Mouse (Mus musculus) MEL (cell line): ENCODE measurements around the gene Xpo4. TPM values are rescaled to one million over a fixed set of nuclear protein-coding genes. Genes with fewer than 3 reads are reported as not detected.

ENCODE experiments used
- DNase-seq: peaks from one replicate; pipeline ENCODE4 v3.0.0; 2011; ENCODE audit warnings: low read depth, low spot score
- H3K27ac ChIP-seq: 2 replicates; pipeline ENCODE4 v1.5.1; 2012; ENCODE audit warnings: low read depth, mild to moderate bottlenecking, control low read depth, low read length, moderate library complexity; ENCODE audit not compliant: control insufficient read depth
- H3K27me3 ChIP-seq, 2 experiments: fragments of 150-350 bp in 1 of 2; sonication (generic) in 1 of 2; 2 replicates each; pipeline ENCODE4 v1.6.1; 2012; ENCODE audit warnings: low read length in 2 of 2, mild to moderate bottlenecking in 2 of 2, improper control_type of control experiment in 1 of 2, moderate library complexity in 1 of 2; ENCODE audit not compliant: insufficient read depth in 2 of 2, control insufficient read depth in 1 of 2
- H3K36me3 ChIP-seq, 2 experiments: 2 replicates each; pipeline ENCODE4 v1.6.1; 2012 to 2014; ENCODE audit warnings: low read length in 2 of 2, improper control_type of control experiment in 1 of 2, inconsistent platforms in 1 of 2, mild to moderate bottlenecking in 1 of 2; ENCODE audit not compliant: insufficient read depth in 2 of 2, control insufficient read depth in 1 of 2
- H3K4me1 ChIP-seq, 2 experiments: fragments of 150-350 bp in 1 of 2; sonication (generic) in 1 of 2; 2 replicates each; pipeline ENCODE4 v1.6.1; 2012; ENCODE audit warnings: low read length in 2 of 2, improper control_type of control experiment in 1 of 2, mild to moderate bottlenecking in 1 of 2; ENCODE audit not compliant: insufficient read depth in 2 of 2, control insufficient read depth in 1 of 2
- H3K4me3 ChIP-seq, 2 experiments: fragments of 150-350 bp in 1 of 2; sonication (generic) in 1 of 2; 2 replicates each; pipeline ENCODE4 v1.5.1; 2012; ENCODE audit warnings: low read depth in 2 of 2, low read length in 2 of 2, mild to moderate bottlenecking in 2 of 2, moderate library complexity in 2 of 2, control low read depth in 1 of 2, improper control_type of control experiment in 1 of 2; ENCODE audit not compliant: control insufficient read depth in 1 of 2, insufficient read depth in 1 of 2
- H3K79me2 ChIP-seq: 2 replicates; pipeline ENCODE4 v1.6.1; 2012; ENCODE audit warnings: mild to moderate bottlenecking, low read length, moderate library complexity; ENCODE audit not compliant: control insufficient read depth, poor library complexity, insufficient read depth
- H3K9ac ChIP-seq: 2 replicates; pipeline ENCODE4 v1.6.1; 2012; ENCODE audit warnings: low read depth, mild to moderate bottlenecking, control low read depth, low read length, moderate library complexity; ENCODE audit not compliant: control insufficient read depth, poor library complexity, severe bottlenecking
- H3K9me3 ChIP-seq: fragments of 150-350 bp; sonication (generic); replicated peaks from 2 replicates; pipeline ENCODE4 v1.6.1; 2012; ENCODE audit warnings: mild to moderate bottlenecking, low read length, improper control_type of control experiment, moderate library complexity; ENCODE audit not compliant: insufficient read depth
- CHD1 ChIP-seq: IDR thresholded peaks from 2 replicates; pipeline ENCODE4 v1.6.1; 2012; ENCODE audit warnings: low read depth, mild to moderate bottlenecking, inconsistent platforms, low read length, improper control_type of control experiment
- ETS1 ChIP-seq: IDR thresholded peaks from 2 replicates; pipeline ENCODE4 v1.6.1; 2012; ENCODE audit warnings: low read depth, mild to moderate bottlenecking, inconsistent platforms, low read length, improper control_type of control experiment, moderate library complexity
- GABPA ChIP-seq: IDR thresholded peaks from 2 replicates; pipeline ENCODE4 v1.6.1; 2012; ENCODE audit warnings: low read depth, mild to moderate bottlenecking, inconsistent platforms, low read length, improper control_type of control experiment, moderate library complexity
- GATA1 ChIP-seq: IDR thresholded peaks from 2 replicates; pipeline ENCODE4 v1.6.1; 2011; ENCODE audit warnings: low read depth, low read length, improper control_type of control experiment
- HCFC1 ChIP-seq: IDR thresholded peaks from 2 replicates; pipeline ENCODE4 v1.6.1; 2012; ENCODE audit warnings: low read depth, mild to moderate bottlenecking, inconsistent platforms, low read length, improper control_type of control experiment, moderate library complexity
- MAZ ChIP-seq: IDR thresholded peaks from 2 replicates; pipeline ENCODE4 v1.6.1; 2012; ENCODE audit warnings: low read depth, mild to moderate bottlenecking, inconsistent platforms, low read length, improper control_type of control experiment
- MXI1 ChIP-seq: IDR thresholded peaks from 2 replicates; pipeline ENCODE4 v1.6.1; 2011; ENCODE audit warnings: mild to moderate bottlenecking, low read depth, low read length, improper control_type of control experiment
- MYB ChIP-seq: IDR thresholded peaks from 2 replicates; pipeline ENCODE4 v1.6.1; 2011; ENCODE audit warnings: mild to moderate bottlenecking, low read depth, low read length, improper control_type of control experiment
- NELFE ChIP-seq: IDR thresholded peaks from 2 replicates; pipeline ENCODE4 v1.6.1; 2011; ENCODE audit warnings: low read depth, low read length, improper control_type of control experiment
- POLR2AphosphoS5 ChIP-seq: IDR thresholded peaks from 2 replicates; pipeline ENCODE4 v1.6.1; 2012; ENCODE audit warnings: low read depth, borderline replicate concordance, mild to moderate bottlenecking, inconsistent platforms, low read length, moderate library complexity, mixed read lengths
- RAD21 ChIP-seq: IDR thresholded peaks from 2 replicates; pipeline ENCODE4 v1.6.1; 2011; ENCODE audit warnings: mild to moderate bottlenecking, low read depth, low read length, improper control_type of control experiment
- TBP ChIP-seq: IDR thresholded peaks from 2 replicates; pipeline ENCODE4 v1.8.0; 2011; ENCODE audit warnings: low read depth, low read length, improper control_type of control experiment
- UBTF ChIP-seq: IDR thresholded peaks from 2 replicates; pipeline ENCODE4 v1.6.1; 2012; ENCODE audit warnings: low read depth, mild to moderate bottlenecking, inconsistent platforms, low read length, improper control_type of control experiment, moderate library complexity, borderline replicate concordance; ENCODE audit not compliant: insufficient read depth
- polyA plus RNA-seq, 2 experiments: library from polyadenylated mRNA; stranded (reverse) in 1 of 2; unstranded in 1 of 2; fragments of >175 nt in 1 of 2; fragments of >200 nt in 1 of 2; gene quantifications; 2 replicates each; pipeline versions ENCODE4 v1.2.1 to v1.2.4; 2012; ENCODE audit warnings: low replicate concordance in 2 of 2, low read depth in 1 of 2; ENCODE audit not compliant: insufficient read length in 2 of 2, insufficient read depth in 1 of 2, missing spikeins in 1 of 2
- total RNA-seq: library from RNA; depleted of rRNA; stranded (reverse); fragments of 300-350 nt; gene quantifications from 2 replicates; pipeline ENCODE4 v1.2.3, GENCODE M21; 2012

Xpo4 gene
- total and polyA plus RNA-seq, 3 experiments = 32.3 to 46.5 TPM; not detected in 1

DNA sequence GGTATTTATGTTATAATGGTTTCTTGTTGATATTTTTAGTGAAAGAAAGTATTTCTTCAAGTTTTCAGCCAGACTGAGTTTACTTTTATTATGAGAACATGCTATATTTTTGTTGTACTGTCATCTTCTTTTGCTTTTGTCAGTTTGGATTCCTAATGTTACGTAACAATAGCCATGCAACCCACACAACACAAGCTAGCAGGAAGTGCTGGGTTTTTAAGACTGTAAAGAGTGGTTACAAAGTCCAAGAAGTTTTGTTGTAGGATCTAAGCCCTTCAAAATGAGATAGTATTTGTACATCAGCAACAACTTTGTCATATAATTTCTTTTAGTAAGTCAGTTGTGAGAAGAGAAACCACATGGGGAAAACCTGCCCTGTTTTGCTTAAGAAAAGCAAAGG, 47.6 kb downstream of the Xpo4 start:
- no peak for DNase-seq
- Histone ChIP-seq H3K27ac (no peak overlapping the region), H3K4me1 (peaks cover 0 to 3% of the 10 kb centered on the region in 2 experiments; a peak in 2 of 4 replicates), H3K4me3 (no peak overlapping the region), H3K36me3 (peaks cover 2 to 32% of the 10 kb centered on the region in 2 experiments), H3K79me2 (peaks cover 3% of the 10 kb centered on the region), H3K27me3 (no peaks in the 10 kb centered on the region), H3K9ac (no peak overlapping the region), H3K9me3 (no peaks in the 10 kb centered on the region)
- TF ChIP-seq MAZ (no peak), GABPA (no peak), MXI1 (no peak), CHD1 (no peak)

DNA sequence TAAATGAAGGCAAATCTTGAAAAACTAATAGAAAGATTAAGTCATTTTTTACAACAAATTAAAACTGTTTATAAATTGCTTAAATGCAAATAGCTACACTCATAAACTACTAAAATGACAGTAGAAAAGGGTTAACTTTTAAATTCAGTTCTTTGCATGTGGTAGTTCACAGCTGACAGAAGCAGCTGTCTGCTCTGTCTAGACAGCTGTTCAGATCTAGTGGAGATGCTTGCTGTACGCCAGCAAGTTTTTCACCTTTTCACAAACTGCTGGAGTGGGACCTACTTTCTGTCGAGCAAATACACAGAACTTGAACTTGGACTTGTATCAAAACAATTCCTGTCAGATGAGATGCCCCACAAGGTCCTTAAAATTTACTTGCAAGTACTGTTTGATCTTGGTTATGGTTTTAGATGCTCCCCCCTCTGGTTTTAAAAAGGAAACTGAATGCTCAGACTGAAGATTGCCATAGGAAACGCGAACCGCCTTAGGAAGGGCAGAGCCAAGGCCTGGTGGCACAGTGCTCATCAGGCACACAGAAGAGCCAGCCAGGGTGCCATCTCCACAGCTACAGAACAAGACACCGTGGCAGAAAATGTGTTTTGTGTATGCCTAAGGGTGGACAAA, 48.8 kb downstream of the Xpo4 start:
- no peak overlapping the region for H3K9ac ChIP-seq
- TF ChIP-seq POLR2AphosphoS5 = no peak
- TF ChIP-seq NELFE = no peak
- TF ChIP-seq RAD21 = no peak
- TF ChIP-seq, all 39 proteins: peak for 0
- Histone ChIP-seq H3K9me3 (no peaks in the 10 kb centered on the region), H3K27me3 (no peaks in the 10 kb centered on the region), H3K27ac (no peak overlapping the region), H3K79me2 (peaks cover 3% of the 10 kb centered on the region), H3K4me3 (no peak overlapping the region), H3K4me1 (no peaks in the 10 kb centered on the region), H3K36me3 (peaks cover 0 to 34% of the 10 kb centered on the region in 2 experiments)
- no peak for DNase-seq

GRCm38 (mm10) chr14:57615828-57616227, 49.4 kb downstream of the Xpo4 start:
- H3K9ac ChIP-seq = no peak overlapping the region
- no peak overlapping the region for H3K27ac ChIP-seq
- no peak for TF ChIP-seq ETS1
- TF ChIP-seq MYB = no peak
- TF ChIP-seq GATA1 = no peak
- TF ChIP-seq HCFC1 = no peak
- TF ChIP-seq UBTF = no peak
- TF ChIP-seq TBP = no peak
- H3K9me3 ChIP-seq = no peaks in the 10 kb centered on the region
- no peaks in the 10 kb centered on the region for H3K27me3 ChIP-seq
- H3K4me3 ChIP-seq = no peak overlapping the region
- H3K79me2 ChIP-seq = peaks cover 3% of the 10 kb centered on the region
- H3K36me3 ChIP-seq = peaks cover 0 to 35% of the 10 kb centered on the region in 2 experiments
- no peak for DNase-seq
- H3K4me1 ChIP-seq = no peaks in the 10 kb centered on the region
